Mouse (Mus musculus) liver, embryonic 11.5 days (tissue): ENCODE results near the gene Styk1. TPM values are rescaled to one million over a fixed set of nuclear protein-coding genes. Genes with fewer than 3 reads are reported as not detected.

Source experiments
- ATAC-seq: fragments of 200-750 bp; cut with Nextera tagmentation; replicated peaks from 2 replicates; pipeline ENCODE4 v1.8.0; 2017; ENCODE audit warnings: moderate number of reproducible peaks, mild to moderate bottlenecking, moderate TSS enrichment, moderate library complexity; ENCODE audit not compliant: low FRiP score
- DNase-seq: peaks from one replicate; pipeline ENCODE4 v3.0.0-alpha.2; 2017; ENCODE audit warnings: low spot score
- H3K27ac ChIP-seq: fragments of 300-500 bp; sonication (generic); 2 replicates; pipeline ENCODE4 v1.5.1; 2014; ENCODE audit warnings: mild to moderate bottlenecking, low read depth, low read length, control low read depth
- H3K27me3 ChIP-seq: fragments of 300-500 bp; sonication (generic); replicated peaks from 2 replicates; pipeline ENCODE4 v1.6.1; 2014; ENCODE audit warnings: low read length, mixed read lengths; ENCODE audit not compliant: control insufficient read depth, insufficient read depth
- H3K36me3 ChIP-seq: fragments of 300-500 bp; sonication (generic); 2 replicates; pipeline ENCODE4 v1.6.1; 2014; ENCODE audit warnings: mild to moderate bottlenecking, low read length, moderate library complexity, mixed read lengths; ENCODE audit not compliant: control insufficient read depth, insufficient read depth
- H3K4me1 ChIP-seq: fragments of 300-500 bp; sonication (generic); replicated peaks from 2 replicates; pipeline ENCODE4 v1.6.1; 2014; ENCODE audit warnings: low read length, mixed read lengths; ENCODE audit not compliant: control insufficient read depth, insufficient read depth
- H3K4me2 ChIP-seq: fragments of 300-500 bp; sonication (generic); 2 replicates; pipeline ENCODE4 v1.6.1; 2014; ENCODE audit warnings: mild to moderate bottlenecking, control low read depth, moderate library complexity
- H3K4me3 ChIP-seq: fragments of 300-500 bp; sonication (generic); 2 replicates; pipeline ENCODE4 v1.5.1; 2014; ENCODE audit warnings: low read depth, low read length, control low read depth
- H3K9ac ChIP-seq: fragments of 300-500 bp; sonication (generic); 2 replicates; pipeline ENCODE4 v1.6.1; 2014; ENCODE audit warnings: low read depth, low read length, control low read depth
- H3K9me3 ChIP-seq: fragments of 300-500 bp; sonication (generic); 2 replicates; pipeline ENCODE4 v1.6.1; 2016; ENCODE audit warnings: low read length, inconsistent platforms, mixed read lengths; ENCODE audit not compliant: control insufficient read depth
- WGBS: fragments of 180-500 bp; shearing (Covaris S2); extraction: QIAGEN DNeasy Blood & Tissue Kit; methylation state at CpG from one replicate; pipeline ENCODE4 v1.1.7; 2014; 5-methylcytosine and 5-hydroxymethylcytosine counted together
- polyA plus RNA-seq: library from polyadenylated mRNA; unstranded; fragments of >200 nt; fragmentation: Nextera tagmentation; extraction: Ambion mirVana; gene quantifications from 2 replicates; pipeline ENCODE4 v1.2.1, GENCODE M21; 2014

Gene Styk1
- polyA plus RNA-seq, 1 experiment from 2014 or later = 1.1 TPM

DNA sequence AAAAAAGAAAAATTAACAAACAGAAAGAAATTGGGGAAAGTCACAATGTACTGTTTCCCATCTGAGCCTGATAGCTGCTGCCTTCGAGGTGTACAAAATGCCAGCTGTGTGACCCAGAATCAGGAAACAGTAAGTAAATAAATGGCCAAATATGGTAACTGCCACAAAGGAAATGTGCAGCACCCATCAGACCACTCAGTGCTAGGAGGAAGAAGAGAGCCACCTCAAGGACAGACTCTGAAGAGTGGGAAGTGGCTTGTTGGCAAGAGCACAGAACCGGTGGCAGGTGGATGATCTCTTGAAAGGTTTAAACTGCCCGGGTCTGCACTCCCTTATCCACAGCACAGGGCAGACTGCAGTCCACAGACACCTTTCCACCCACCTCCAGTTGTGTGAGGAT is 45.4 kb downstream of the Styk1 start:
- no peaks in the 10 kb centered on the region for H3K36me3 ChIP-seq
- ATAC-seq (no peak), DNase-seq (no peak)
- WGBS = 49% methylated on average over 3 of the region's 3 CpGs
- no peak overlapping the region for H3K27ac ChIP-seq
- no peaks in the 10 kb centered on the region for H3K9me3 ChIP-seq
- H3K9ac ChIP-seq = no peak overlapping the region
- no peak overlapping the region for H3K4me3 ChIP-seq
- H3K4me1 ChIP-seq = no peaks in the 10 kb centered on the region
- no peaks in the 10 kb centered on the region for H3K27me3 ChIP-seq
- no peak overlapping the region for H3K4me2 ChIP-seq

DNA sequence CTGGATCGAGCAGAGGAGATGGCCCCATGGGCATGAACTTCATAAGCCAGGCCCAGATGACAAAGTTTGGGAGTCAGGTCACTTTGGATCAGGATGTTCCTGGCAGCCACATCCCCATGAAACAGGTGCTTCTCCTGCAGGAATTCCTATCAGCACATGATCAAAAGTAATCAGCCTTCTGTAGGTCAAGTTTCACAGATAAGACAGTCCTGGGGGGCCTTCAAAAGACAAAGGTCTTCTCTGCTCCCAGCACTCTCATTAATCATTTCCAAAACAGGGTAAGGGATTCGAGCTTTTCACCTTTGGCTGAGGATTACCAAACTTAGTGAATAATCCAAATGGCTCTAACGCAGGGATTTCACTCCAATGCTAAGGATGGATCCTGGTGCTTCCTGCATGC is 48.6 kb downstream of the Styk1 start:
- H3K9me3 ChIP-seq = no peaks in the 10 kb centered on the region

DNA sequence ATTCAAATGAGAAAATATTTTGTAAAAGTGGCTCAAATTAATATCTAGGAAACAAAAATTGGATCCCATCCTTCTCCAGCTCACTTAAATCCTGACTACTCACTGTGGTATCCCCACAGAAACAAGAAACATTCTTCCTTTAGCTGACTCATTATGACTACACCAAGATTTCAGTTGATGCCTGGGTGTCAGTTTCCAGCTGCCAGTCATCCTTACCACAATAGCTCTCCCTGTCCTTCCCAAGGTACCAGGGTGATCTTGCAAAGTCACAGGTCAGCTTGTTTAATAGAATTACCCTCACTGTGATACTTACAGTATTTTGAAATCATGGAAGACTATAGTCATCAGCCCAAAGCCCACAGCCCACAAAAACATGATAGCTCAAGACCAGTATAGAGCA is 54.9 kb downstream of the Styk1 start:
- H3K36me3 ChIP-seq = no peaks in the 10 kb centered on the region
- no peaks in the 10 kb centered on the region for H3K4me1 ChIP-seq
- DNase-seq (no peak), ATAC-seq (no peak)
- H3K4me3 ChIP-seq = no peak overlapping the region
- no peaks in the 10 kb centered on the region for H3K27me3 ChIP-seq
- no peak overlapping the region for H3K27ac ChIP-seq
- H3K9ac ChIP-seq = no peak overlapping the region
- no peaks in the 10 kb centered on the region for H3K9me3 ChIP-seq
- H3K4me2 ChIP-seq = no peak overlapping the region

More for the DNA sequence above, 48.6 kb downstream of the Styk1 start:
- no peak overlapping the region for H3K4me3 ChIP-seq
- no peaks in the 10 kb centered on the region for H3K27me3 ChIP-seq
- no peaks in the 10 kb centered on the region for H3K4me1 ChIP-seq
- H3K36me3 ChIP-seq = no peaks in the 10 kb centered on the region
- ATAC-seq (peak; percentile 54; the same call in 1 of the 2 replicates), DNase-seq (no peak)
- no peak overlapping the region for H3K4me2 ChIP-seq
- H3K27ac ChIP-seq = no peak overlapping the region
- 45% methylated on average over 3 of the region's 3 CpGs for WGBS
- H3K9ac ChIP-seq = no peak overlapping the region

DNA sequence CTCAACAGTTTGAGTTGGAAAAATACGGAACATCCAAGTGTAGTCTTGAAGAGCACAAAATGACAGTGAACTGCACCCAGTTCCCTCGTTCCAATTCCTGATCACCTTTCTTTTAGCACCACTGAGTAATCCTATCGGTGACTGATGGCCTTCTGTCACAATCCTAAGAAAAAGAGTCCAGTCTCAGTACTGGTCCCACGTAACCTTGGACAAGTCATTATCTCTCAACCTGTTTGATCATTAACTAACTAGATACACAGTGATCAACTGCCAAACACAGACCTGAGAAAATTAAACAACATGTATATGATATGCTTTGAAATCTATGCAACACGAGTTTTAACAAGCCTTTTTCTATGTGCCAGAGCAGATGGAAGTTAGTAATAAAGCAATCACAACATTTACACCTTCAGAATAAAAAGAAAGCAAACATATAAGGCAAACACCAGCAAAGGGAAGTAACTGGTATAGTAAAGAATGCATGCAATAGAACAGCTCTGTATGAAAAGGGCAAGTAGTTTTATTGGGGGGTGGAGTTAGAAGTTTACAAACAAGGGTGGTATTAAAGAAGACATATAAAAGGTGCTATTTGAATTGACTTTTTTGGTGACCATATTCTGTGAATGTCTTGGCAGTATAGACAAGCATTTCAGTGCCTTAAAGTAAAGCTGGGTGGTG is 58.8 kb downstream of the Styk1 start:
- no peak overlapping the region for H3K4me3 ChIP-seq
- H3K36me3 ChIP-seq = no peaks in the 10 kb centered on the region
- H3K9me3 ChIP-seq = no peaks in the 10 kb centered on the region
- no peak overlapping the region for H3K9ac ChIP-seq
- no peak for ATAC-seq
- peaks cover 6% of the 10 kb centered on the region for H3K4me1 ChIP-seq
- H3K27me3 ChIP-seq = no peaks in the 10 kb centered on the region
- WGBS = 70% methylated on average over 5 of the region's 5 CpGs
- H3K4me2 ChIP-seq = no peak overlapping the region
- DNase-seq = no peak
- H3K27ac ChIP-seq = no peak overlapping the region

DNA sequence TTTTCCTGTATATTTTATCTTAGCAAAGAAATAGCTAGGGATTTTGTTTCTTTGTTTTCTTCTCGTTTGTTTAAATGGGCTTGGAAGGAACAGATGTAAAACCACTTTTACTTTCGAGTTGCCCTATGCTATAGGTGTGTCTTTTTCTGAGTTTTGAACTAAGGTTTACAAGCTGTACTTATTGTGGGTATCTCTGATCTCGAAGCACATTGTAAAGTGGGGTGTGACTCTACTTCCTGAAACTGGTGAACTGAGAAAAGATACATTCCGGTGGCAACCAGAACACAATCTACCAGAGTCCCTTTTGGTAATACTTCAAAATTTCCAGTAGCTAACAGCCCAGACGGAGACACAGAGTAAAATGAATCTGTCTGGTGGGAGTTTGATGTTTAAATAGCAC is 59.5 kb downstream of the Styk1 start:
- no peak for DNase-seq
- no peaks in the 10 kb centered on the region for H3K9me3 ChIP-seq
- peaks cover 6% of the 10 kb centered on the region for H3K4me1 ChIP-seq
- no peak overlapping the region for H3K27ac ChIP-seq
- H3K27me3 ChIP-seq = no peaks in the 10 kb centered on the region
- no peak for ATAC-seq
- H3K4me3 ChIP-seq = no peak overlapping the region
- no peaks in the 10 kb centered on the region for H3K36me3 ChIP-seq
- 83% methylated on average over 5 of the region's 5 CpGs for WGBS
- H3K9ac ChIP-seq = no peak overlapping the region
- H3K4me2 ChIP-seq = peak overlapping the region; percentile 71

DNA sequence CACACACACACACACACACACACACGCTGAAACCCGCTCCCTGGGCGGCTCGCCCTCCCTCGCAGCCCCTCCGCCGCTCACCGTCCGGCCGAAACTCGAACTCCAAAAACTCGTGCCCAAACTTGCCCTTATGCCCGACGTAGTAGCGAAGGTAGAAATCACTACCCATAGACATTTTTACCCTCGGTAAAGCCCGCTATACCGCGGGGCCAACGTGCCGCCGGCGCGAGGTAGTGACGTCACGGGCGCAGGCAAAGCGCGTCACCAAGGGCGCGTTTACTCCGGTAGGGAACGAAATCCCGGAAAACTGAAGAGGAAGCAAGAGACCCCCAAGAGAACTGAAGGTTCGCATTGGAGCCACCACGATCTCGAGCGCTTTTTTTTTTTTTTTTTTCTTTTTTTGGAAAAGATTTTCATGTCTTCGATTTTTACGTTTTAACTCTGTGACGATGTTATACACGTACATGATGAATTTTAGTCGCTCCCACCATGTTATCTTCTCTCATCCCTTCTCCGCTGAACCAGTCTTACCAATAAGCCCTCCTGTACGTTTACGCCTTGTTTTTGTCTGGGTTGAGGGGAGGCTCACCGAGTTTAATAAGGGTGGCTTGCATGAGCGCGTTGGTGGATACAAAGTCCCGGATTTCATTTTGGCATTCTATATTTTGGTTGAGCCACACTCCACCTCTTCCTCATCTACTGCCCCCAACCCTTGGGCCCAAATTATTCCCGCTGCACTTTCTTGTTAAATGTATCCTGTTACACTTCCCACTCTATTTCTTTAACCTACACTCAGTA is 60.2 kb downstream of the Styk1 start, which contains the start of gene Magohb:
Gene Magohb (minus strand): TSS at position 254 of the 798 bp plus-strand sequence.
- peak within 1 kb of the TSS; percentile 8; the same call in 1 of the 2 replicates for H3K27ac ChIP-seq
- DNase-seq = peak; percentile 85
- H3K4me3 ChIP-seq = peak within 1 kb of the TSS; percentile 74
- peak; percentile 75 for ATAC-seq
- H3K4me1 ChIP-seq = peaks cover 6% of the 10 kb centered on the region
- peak within 1 kb of the TSS; percentile 75 for H3K9ac ChIP-seq
- no peaks in the 10 kb centered on the region for H3K9me3 ChIP-seq
- H3K4me2 ChIP-seq = peak within 1 kb of the TSS; percentile 80
- no peaks in the 10 kb centered on the region for H3K27me3 ChIP-seq
- peaks cover 3% of the 10 kb centered on the region; the same call in 1 of the 2 replicates for H3K36me3 ChIP-seq
- 4% methylated on average over 47 of the region's 51 CpGs for WGBS

DNA sequence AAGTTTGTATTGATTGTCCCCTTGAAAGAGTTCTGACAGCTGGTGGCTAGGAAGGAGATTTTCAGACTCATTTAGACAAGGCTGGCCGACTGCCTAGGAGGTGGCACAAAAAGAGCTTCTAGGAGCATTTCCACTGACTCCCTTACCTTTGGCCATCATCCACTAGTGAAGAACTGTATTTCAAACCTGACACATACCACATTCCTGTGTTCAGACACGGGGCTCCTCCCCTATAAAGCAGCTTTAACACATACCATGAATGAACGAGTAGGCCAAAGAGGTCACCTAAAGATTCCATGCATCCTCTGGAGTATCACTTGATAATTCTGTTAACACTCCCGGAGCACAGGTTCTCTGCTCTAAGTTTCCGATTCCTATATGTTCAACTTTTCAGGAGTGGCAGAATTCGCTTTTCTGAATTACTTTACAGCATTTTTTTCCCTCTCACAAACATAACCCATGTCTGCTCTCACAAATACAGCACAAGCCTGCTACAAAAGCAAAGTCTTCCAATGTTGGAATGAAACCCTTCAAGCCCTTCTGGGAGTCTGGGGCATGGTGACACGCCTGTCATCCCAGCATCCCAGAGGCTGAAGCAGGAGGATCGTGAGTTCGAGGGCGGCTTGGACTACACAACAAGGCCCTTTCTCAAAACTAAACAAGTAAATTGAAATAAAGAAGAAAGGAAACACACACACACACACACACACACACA is 61.0 kb downstream of the Styk1 start:
- peaks cover 7% of the 10 kb centered on the region; the same call in 1 of the 2 replicates for H3K36me3 ChIP-seq
- peak overlapping the region; percentile 80 for H3K4me2 ChIP-seq
- peaks cover 6% of the 10 kb centered on the region for H3K4me1 ChIP-seq
- peak overlapping the region; percentile 75 for H3K9ac ChIP-seq
- no peaks in the 10 kb centered on the region for H3K27me3 ChIP-seq
- no peak for DNase-seq
- 22% methylated on average over 10 of the region's 10 CpGs for WGBS
- peak overlapping the region; percentile 74 for H3K4me3 ChIP-seq
- ATAC-seq = peak; percentile 37
- peak overlapping the region; percentile 8; the same call in 1 of the 2 replicates for H3K27ac ChIP-seq
- H3K9me3 ChIP-seq = no peaks in the 10 kb centered on the region

DNA sequence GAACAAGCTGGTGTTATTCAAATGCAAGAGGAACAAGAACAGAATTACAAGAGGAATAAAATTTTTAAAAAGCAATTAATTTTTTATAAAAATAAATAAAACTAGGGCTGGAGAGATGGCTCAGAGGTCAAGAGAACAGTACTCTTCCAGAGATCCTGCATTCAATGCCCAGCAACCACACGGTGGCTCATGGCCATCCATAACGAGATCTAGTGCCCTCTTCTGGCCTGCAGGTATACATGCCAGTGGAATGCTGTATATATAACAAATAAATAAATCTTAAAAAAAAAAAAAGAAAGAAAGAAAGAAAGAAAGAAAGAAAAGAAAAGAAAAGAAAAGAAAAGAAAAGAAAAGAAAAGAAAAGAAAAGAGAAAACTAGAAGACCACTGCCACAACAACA is 63.0 kb downstream of the Styk1 start:
- Histone ChIP-seq H3K27ac (no peak overlapping the region), H3K9me3 (no peaks in the 10 kb centered on the region), H3K36me3 (peaks cover 7% of the 10 kb centered on the region; the same call in 1 of the 2 replicates), H3K9ac (no peak overlapping the region), H3K4me3 (no peak overlapping the region), H3K4me1 (peaks cover 6% of the 10 kb centered on the region), H3K27me3 (no peaks in the 10 kb centered on the region), H3K4me2 (no peak overlapping the region)
- ATAC-seq (peak; percentile 65; the same call in 1 of the 2 replicates), DNase-seq (no peak)
- WGBS = 17% methylated on average over 2 of the region's 2 CpGs
